Mouse (Mus musculus): ENCODE results near the gene Adamts14.

Gene Adamts14

GRCm38 (mm10) chr10:61232858-61233567 is 40.2 kb downstream of the Adamts14 start:
- in situ Hi-C loops (cut with MboI, MseI), result no loop called here

GRCm38 (mm10) chr10:61231756-61232155 is 41.5 kb downstream of the Adamts14 start:
- in situ Hi-C loops (cut with MboI, MseI), result no loop called here

GRCm38 (mm10) chr10:61226784-61227396 is 46.3 kb downstream of the Adamts14 start:
- in situ Hi-C loops (cut with MboI, MseI), result no loop called here

GRCm38 (mm10) chr10:61225694-61226093 is 47.5 kb downstream of the Adamts14 start:
- in situ Hi-C loops (cut with MboI, MseI), result no loop called here

- in situ Hi-C loops (cut with MboI, MseI), result loop anchor here (5.0 to 10.0 kb wide), 2 partner anchors 33 to 1445 kb away; no protein-coding TSS in a partner anchor
These were observed 53.9 kb downstream of the Adamts14 start for GRCm38 (mm10) chr10:61219318-61219717.

- in situ Hi-C loops (cut with MboI, MseI), result loop anchor here (5.0 to 10.0 kb wide), 2 partner anchors 36 to 1441 kb away; no protein-coding TSS in a partner anchor
These were observed 57.1 kb downstream of the Adamts14 start for GRCm38 (mm10) chr10:61216163-61216562.

- in situ Hi-C loops (cut with MboI, MseI), result loop anchor here (5.0 to 10.0 kb wide), 2 partner anchors 37 to 1441 kb away; no protein-coding TSS in a partner anchor
These were observed 57.6 kb downstream of the Adamts14 start for GRCm38 (mm10) chr10:61215658-61216057.

- in situ Hi-C loops (cut with MboI, MseI), result loop anchor here (10.0 kb wide), 1 partner anchor 1438 kb away; no protein-coding TSS in a partner anchor
These were observed 60.4 kb downstream of the Adamts14 start for GRCm38 (mm10) chr10:61212817-61213216.

GRCm38 (mm10) chr10:61211743-61212142 is 61.5 kb downstream of the Adamts14 start:
- in situ Hi-C loops (cut with MboI, MseI), result loop anchor here (10.0 kb wide), 1 partner anchor 1437 kb away; no protein-coding TSS in a partner anchor

- in situ Hi-C loops (cut with MboI, MseI), result loop anchor here (10.0 kb wide), 1 partner anchor 1436 kb away; no protein-coding TSS in a partner anchor
These were observed 62.1 kb downstream of the Adamts14 start for GRCm38 (mm10) chr10:61211105-61211504.

GRCm38 (mm10) chr10:61208114-61208684 is 65.0 kb downstream of the Adamts14 start:
- in situ Hi-C loops (cut with MboI, MseI), result no loop called here

GRCm38 (mm10) chr10:61203930-61204329 is 69.3 kb downstream of the Adamts14 start:
- in situ Hi-C loops (cut with MboI, MseI), result loop anchor here (5.0 kb wide), 1 partner anchor 128 kb away; no protein-coding TSS in a partner anchor

GRCm38 (mm10) chr10:61201596-61202318 is 71.5 kb downstream of the Adamts14 start:
- in situ Hi-C loops (cut with MboI, MseI), result loop anchor here (5.0 kb wide), 1 partner anchor 131 kb away; no protein-coding TSS in a partner anchor

GRCm38 (mm10) chr10:61200998-61201397 is 72.2 kb downstream of the Adamts14 start:
- in situ Hi-C loops (cut with MboI, MseI), result loop anchor here (5.0 kb wide), 1 partner anchor 131 kb away; no protein-coding TSS in a partner anchor

GRCm38 (mm10) chr10:61200232-61200820 is 72.9 kb downstream of the Adamts14 start:
- in situ Hi-C loops (cut with MboI, MseI), result loop anchor here (5.0 kb wide), 1 partner anchor 132 kb away; no protein-coding TSS in a partner anchor

GRCm38 (mm10) chr10:61199566-61200213 is 73.5 kb downstream of the Adamts14 start:
- in situ Hi-C loops (cut with MboI, MseI), result loop anchor here (5.0 kb wide), 1 partner anchor 133 kb away; no protein-coding TSS in a partner anchor

GRCm38 (mm10) chr10:61195718-61196291 is 77.4 kb downstream of the Adamts14 start:
- in situ Hi-C loops (cut with MboI, MseI), result no loop called here

GRCm38 (mm10) chr10:61195216-61195615 is 78.0 kb downstream of the Adamts14 start:
- in situ Hi-C loops (cut with MboI, MseI), result no loop called here

- in situ Hi-C loops (cut with MboI, MseI), result no loop called here
These were observed 78.6 kb downstream of the Adamts14 start for GRCm38 (mm10) chr10:61194611-61195010.

GRCm38 (mm10) chr10:61188010-61188409 is 85.2 kb downstream of the Adamts14 start:
- in situ Hi-C loops (cut with MboI, MseI), result no loop called here
